ENCODE assay signal across 18 mouse cellular contexts in genomic region chr6:51958992-51959391, GRCm38 (mm10). TPM values are rescaled to one million over a fixed set of nuclear protein-coding genes. Genes with fewer than 3 reads are reported as not detected.
A peak's percentile ranks its signal among the peaks of the same experiment; 100 is the strongest.
DNase-seq lines count a peak whose midpoint lies in the region; ATAC-seq and TF ChIP-seq lines count a peak whose summit lies in the region.
"Had no signal": no experiment of that assay in that cellular context is flagged by ENCODE, and none has a peak within 500 bp of the region (broad histone marks: within the 10 kb centered on the region; RNA-seq: fewer than 3 reads in every experiment).

No protein-coding gene starts in this region.

- H3K27ac ChIP-seq in kidney, postnatal 0 days: no peak overlapping the region
- H3K27ac ChIP-seq: forebrain, embryonic 10.5 days; hindbrain, embryonic 14.5 days; limb, embryonic 13.5 days; liver, embryonic 14.5 days; midbrain, embryonic 10.5 days; stomach, embryonic 15.5 days had no signal

- H3K27me3 ChIP-seq in kidney, postnatal 0 days (ENCODE audit: insufficient read depth, low read length): no peaks in the 10 kb centered on the region
- H3K27me3 ChIP-seq: heart, embryonic 12.5 days; limb, embryonic 13.5 days; stomach, embryonic 15.5 days had no signal

- whole genome bisulfite sequencing in kidney, postnatal 0 days: 43% methylated on average over 4 of the region's 4 CpGs

- no peaks in the 10 kb centered on the region for H3K9me3 ChIP-seq in kidney, postnatal 0 days (replicated peaks; ENCODE audit: low read length)
- H3K9me3 ChIP-seq: forebrain, embryonic 10.5 days; heart, embryonic 12.5 days; limb, embryonic 13.5 days; midbrain, embryonic 10.5 days; stomach, embryonic 15.5 days had no signal

- no peak overlapping the region for H3K4me3 ChIP-seq in kidney, postnatal 0 days (replicated peaks; ENCODE audit: low read depth, low read length)
- H3K4me3 ChIP-seq: forebrain, embryonic 10.5 days; heart, embryonic 12.5 days; limb, embryonic 13.5 days; midbrain, embryonic 10.5 days; stomach, embryonic 15.5 days had no signal

- no peak overlapping the region for H3K9ac ChIP-seq in kidney, postnatal 0 days (ENCODE audit: low read depth, low read length)
- H3K9ac ChIP-seq: heart, embryonic 12.5 days; hindbrain, embryonic 14.5 days; limb, embryonic 13.5 days; liver, embryonic 14.5 days; stomach, embryonic 15.5 days had no signal

- TF ChIP-seq CTCF in kidney, postnatal 0 days (IDR thresholded peaks at IDR 0.05; ENCODE audit: low read depth): no peak

- H3K36me3 ChIP-seq in kidney, postnatal 0 days (ENCODE audit: insufficient read depth, low read length): no peaks in the 10 kb centered on the region
- H3K36me3 ChIP-seq: forebrain, embryonic 10.5 days; heart, embryonic 12.5 days; limb, embryonic 13.5 days; midbrain, embryonic 10.5 days; stomach, embryonic 15.5 days had no signal

- peak; percentile 16 for DNase-seq in embryo, embryonic 10.5 days (ENCODE audit: low spot score)
- no peak for DNase-seq in embryo, embryonic 10 days (ENCODE audit: low spot score)
- peak; percentile 27 for DNase-seq in kidney, postnatal 0 days (ENCODE audit: low spot score)
- DNase-seq in kidney, adult 18-20 months: no peak
- peak; percentile 10 for DNase-seq in retina, postnatal 1 day
- DNase-seq in retina, embryonic 14.5 days (ENCODE audit: low spot score): no peak
- DNase-seq in yolk sac, embryonic 10.5 days (ENCODE audit: low spot score): peak; percentile 34
- no peak for DNase-seq in thymus, postnatal 36 days
- DNase-seq: adrenal gland, adult 2 months; cerebellum, adult 9-10 months; thymus, adult 18-20 months had no signal

- no peaks in the 10 kb centered on the region for H3K4me1 ChIP-seq in kidney, postnatal 0 days (replicated peaks; ENCODE audit: insufficient read depth, low read length)
- H3K4me1 ChIP-seq: forebrain, embryonic 10.5 days; limb, embryonic 13.5 days; midbrain, embryonic 10.5 days; stomach, embryonic 15.5 days had no signal

- no peak overlapping the region for H3K4me2 ChIP-seq in kidney, postnatal 0 days (ENCODE audit: low read length)
- H3K4me2 ChIP-seq: heart, embryonic 12.5 days; hindbrain, embryonic 14.5 days; limb, embryonic 13.5 days; stomach, embryonic 15.5 days had no signal

- ATAC-seq in kidney, postnatal 0 days (replicated peaks; ENCODE audit: low FRiP score, low read depth): no peak

RNA-seq across cellular contexts. Expression of gene Skap2, which starts 53.4 kb away (rescaled TPM):
- polyA plus RNA-seq in kidney, postnatal 0 days (2015; fragmentation: Nextera tagmentation; extraction: Ambion mirVana): 35.6 and 37.0 TPM in 2 replicates

Comparison
In these comparisons a context has a peak if more than half of its experiments do, and no peak if none do; other contexts are left out.
1. DNase-seq: peak in embryo, embryonic 10.5 days (single experiment), kidney, postnatal 0 days (single experiment), retina, postnatal 1 day (single experiment) and yolk sac, embryonic 10.5 days (single experiment); none in embryo, embryonic 10 days (single experiment), kidney, adult 18-20 months (single experiment), retina, embryonic 14.5 days (single experiment) and thymus, postnatal 36 days (0 of 2).